Mouse (Mus musculus): ENCODE results near the gene Dennd4c.

GRCm38 (mm10) chr4:86871988-86872387 is 123.6 kb downstream of the Dennd4c start:
- TF ChIP-seq CTCF (IDR thresholded peaks at IDR 0.05; ENCODE audit: borderline replicate concordance, control insufficient read depth, extremely low read depth, insufficient read depth, low read length, poor library complexity) = no peak
- no peak for TF ChIP-seq POLR2A (IDR thresholded peaks at IDR 0.05; ENCODE audit: control insufficient read depth, extremely low read depth, insufficient read depth, low read length, poor library complexity)
